Mouse (Mus musculus) heart, adult 9 months (tissue): ENCODE data around the gene Limk1.
"Not testable (repeated sequence)": the region's sequence is repeated elsewhere in the genome, so short reads cannot be mapped to it uniquely, and the experiment has no call there.

Experiments used
- DNase-seq, 2 experiments: peaks; one replicate each; pipeline ENCODE4 v3.0.0; 2022; ENCODE audit warnings: low spot score in 2 of 2

The Limk1 gene

DNA sequence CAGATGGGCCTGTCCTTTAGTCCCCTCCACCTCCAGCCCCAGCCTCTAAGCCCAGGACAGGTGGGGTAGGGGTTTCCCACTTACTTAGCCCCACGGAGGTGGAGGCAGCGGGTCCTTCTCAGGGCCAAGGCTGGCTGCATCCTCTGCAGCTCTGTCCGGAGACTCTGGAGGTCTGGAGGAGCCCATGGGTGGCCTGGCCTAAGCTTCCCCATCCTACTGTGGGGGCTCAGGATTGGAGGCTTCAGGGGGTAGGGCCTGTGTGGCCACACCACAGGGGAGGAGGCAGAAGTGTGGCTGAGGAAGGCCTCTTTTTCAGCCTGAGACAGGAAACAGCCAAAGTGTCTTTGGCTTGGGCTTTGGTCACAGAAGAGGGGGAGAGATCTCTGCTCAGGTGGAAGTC lies 10.4 kb downstream of the Limk1 start:
- peak; percentile 65 to 80 for DNase-seq

DNA sequence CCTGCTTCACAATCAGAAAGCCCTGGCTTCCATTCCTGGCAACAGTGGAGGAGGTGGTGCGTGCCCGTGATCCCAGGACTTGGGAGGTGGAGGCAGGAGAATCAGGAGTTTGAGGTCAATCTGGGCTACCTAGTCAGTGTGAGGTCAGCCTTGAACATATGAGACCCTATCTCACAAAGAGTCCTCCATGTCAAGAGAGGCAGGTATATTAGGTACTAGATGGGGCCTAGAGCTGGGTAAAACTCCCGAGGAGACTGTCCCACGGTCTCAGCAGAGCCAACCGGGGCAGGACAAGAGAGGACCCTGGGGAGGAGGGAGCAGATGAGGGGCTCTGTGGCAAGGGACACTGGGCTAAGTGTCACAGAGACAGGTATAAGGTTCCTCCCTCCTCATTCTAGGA lies 10.9 kb downstream of the Limk1 start:
- DNase-seq, result no peak

DNA sequence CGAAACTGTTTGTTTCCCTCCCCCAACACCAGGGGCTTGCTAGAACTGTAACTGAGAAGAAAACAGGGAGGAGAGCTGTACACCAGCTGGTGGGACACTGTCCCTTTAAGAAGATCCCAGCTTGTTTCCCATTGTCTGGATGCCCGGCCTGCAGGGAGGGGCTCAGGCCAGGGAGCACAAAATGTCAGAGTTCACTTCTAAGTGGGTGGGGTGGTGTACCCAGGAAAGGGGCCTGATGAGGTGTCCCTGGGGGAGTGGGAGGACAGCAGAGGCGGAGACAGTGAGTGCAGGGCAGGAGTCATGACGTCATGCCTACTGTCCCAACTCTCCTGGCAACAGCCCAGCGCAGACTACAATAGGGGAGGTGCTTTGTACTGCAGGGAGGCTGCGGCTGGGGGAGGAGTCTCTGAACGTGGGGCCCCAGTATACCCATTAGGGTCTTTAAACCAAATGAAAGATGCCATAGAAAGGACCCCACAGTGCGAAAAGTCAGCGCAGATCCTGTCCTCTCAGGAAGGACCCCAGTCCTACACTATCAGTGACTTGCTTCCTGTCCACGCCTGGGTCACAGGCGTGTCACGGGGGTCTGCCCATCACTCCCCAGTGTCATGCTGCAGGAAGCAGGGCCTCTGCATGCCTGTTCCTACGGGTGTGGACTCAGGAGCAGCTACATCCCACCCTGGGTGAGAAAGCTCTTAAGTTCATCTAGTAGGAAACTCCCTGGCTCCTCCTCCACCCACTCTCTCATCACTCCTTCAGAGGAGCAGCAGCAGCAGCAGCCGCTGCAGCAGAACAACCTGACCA lies 12.2 kb downstream of the Limk1 start:
- peak; percentile 89 for DNase-seq

DNA sequence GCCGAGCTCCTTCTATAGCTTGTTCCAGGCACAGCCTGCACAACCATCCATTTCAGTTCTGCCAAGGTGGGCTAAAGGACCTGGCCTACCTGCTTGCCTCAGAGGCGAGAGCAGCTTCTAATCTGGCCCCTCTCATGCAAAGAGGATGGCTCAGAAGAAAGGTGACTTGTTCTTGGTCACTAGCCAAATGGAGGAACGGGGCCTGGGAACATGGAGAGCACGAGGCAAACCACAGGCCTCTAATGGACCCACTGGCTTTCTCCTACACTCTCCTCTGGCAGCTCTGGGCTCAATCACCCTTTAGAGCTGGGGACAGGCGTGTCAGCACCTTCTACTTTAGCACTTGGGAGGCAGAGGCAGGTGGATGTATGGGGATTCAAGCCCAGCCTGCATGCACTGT lies 13.4 kb downstream of the Limk1 start:
- DNase-seq, result no peak

DNA sequence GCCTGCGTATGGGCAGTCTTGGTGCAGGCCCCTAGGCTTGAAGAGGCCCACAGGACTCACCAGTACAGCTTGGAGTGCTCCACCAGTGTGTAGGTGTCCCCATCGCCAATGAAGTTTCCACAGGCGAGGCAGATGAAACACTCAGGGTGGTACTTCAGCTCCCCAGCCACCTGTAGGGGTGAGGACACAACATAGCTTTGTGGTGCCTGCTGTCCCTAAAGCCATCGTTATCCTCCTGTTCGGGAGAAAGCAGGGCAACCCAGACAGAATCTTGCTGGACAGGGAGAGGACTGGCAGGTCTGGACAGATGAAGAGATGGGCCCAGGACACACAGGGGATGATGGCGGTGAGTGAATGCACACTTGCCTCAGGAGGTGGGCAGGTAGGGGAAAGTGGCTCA lies 15.8 kb downstream of the Limk1 start:
- no peak for DNase-seq

DNA sequence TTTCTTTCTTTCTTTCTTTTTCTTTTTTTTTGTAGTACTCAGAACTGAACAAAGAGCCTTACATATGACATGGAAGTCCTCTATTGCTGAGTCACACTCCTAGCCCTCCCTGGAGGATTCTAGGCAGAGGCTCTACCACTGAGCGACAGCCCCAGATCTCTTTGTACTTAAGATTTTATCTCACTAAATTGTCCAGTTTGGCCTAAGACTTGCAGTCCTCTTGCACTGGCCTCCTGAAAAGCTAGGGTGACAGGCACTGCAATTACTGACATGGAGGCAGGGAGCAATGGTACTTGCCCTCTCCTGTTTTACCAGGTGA lies 16.2 kb downstream of the Limk1 start:
- DNase-seq, result no peak

DNA sequence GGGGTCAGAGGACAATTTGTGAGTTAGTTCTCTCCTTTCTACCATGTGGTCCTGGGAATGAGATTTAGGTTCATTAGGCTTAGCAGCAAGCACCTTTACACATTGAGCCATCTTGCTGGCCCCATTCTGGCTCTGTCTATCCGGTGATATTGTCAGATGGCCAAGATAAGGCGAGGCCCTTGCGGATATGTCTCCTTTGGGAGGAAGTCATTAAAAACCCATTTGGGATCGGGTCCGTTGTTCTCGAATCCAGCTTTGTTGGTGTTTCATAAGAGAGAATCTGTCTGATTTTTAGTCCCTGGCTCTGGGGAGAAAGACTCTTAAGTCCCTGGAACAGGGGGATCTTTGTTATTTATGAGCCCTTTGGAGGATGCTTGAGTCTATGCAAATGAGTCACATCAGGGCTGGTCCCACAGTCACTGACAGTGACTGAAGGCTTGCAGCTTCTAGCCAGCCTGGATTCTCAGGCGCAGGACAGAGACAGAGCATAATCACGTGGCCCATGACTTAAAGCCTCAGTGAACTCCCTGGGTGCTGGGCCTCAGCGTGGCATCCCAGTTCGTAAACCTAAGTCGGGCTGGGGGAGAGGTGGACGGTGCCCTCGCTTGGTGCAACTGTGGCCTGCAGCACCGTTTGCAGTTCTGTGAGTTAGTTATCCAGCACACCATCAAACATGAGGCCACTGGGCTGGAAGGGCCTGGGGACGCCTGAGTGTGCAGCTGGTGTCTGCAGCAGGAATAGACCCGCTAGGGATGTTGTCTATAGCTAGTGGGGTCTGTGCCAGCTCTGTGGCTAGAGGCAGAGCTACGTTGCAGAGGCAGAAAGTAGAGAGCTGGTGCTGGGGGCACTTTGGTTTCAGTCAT lies 16.8 kb downstream of the Limk1 start:
- DNase-seq, result peak in 1 of 2 experiments; percentile 15

DNA sequence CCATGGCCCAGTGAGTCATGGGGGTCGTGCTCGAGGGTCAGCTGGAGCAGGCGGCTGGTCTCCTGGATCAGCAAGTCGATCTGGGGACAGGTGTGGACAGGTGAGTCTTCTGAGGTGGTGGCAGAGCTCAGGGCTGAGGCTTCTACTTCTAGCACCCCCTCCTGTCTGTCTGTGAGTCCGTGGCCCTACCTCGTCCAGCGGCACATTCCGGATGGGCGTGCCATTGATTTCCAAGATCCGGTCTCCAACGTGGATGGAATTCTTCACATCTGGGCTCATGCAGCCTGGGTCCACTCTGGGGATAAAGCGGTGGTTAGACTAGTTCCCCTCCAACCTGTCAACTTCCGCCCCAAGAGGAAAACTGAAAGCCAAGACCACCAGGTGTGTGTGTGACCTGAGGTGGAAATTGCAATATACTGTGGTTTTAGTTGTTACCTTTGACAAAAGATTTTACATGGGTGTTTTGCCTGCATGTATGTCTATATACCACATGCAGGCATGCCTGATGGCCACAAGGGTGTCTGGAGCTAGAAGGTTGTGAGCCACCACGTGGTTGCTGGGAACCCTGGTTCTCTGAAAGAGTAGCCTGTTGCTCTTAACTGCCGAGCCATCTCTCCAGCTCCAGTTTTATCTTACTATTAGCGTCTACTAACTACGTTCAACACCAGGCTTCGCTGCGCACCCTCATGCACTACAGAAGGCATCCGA lies 19.2 kb downstream of the Limk1 start:
- DNase-seq, result no peak

DNA sequence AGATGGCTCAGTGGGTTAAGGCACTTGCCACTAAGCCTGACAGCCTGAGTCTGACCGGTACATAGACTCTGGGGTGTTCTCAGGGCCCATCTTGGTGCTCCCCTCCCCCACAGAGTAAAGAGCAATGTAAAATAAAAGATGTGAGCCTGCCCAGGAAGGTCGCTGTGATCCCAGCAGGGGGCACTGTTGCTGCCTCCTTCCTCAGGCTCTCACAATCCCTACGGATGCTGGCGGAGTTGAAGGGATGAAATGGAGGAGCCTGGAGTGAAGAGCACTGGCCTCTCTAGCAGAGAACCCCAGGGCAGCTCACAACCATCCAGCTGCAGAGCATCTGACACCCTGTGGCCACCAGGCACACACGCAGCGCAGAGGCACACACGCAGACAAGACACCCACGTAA lies 19.9 kb downstream of the Limk1 start:
- peak in 1 of 2 experiments; percentile 21 for DNase-seq

DNA sequence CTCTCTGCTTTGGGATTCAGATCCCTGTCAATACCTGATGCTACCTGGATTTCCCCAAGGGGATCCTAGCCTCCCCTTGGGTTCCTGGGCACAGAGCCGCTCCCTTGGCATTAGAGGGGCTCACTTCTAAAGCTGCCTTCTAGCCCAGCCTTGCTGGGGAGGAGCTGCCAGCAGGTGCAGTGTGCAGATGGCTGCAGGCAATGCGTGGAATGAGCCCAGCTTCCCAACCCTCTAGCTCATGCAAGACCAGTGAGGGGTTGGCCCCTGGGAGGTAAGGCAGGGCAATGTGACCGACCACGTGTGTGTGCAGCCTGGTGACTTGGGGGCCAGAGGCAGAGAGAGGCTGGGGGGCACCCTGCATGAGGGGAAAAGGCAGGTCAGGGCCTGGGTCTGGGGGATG lies 31.7 kb downstream of the Limk1 start:
- no peak for DNase-seq

DNA sequence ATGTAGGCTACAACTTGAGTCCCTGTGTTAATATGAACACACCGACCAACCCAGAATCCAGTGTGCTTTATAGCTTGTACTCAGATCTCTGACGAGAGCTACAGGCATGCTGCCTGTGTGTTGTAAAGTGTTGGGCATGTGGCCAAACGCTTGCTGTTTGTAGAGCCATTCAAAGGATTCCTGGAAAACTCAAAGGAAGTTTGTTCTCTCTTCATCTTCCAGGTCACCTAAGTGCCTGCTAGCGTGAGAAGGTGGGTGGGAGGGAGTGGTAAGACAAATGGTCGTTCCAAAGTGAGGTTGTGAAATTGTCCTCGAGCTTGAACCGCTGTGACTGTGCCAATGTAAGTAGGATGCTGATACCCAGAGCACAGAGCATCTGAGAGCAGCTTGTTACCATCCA lies 36.4 kb downstream of the Limk1 start:
- no peak for DNase-seq

DNA sequence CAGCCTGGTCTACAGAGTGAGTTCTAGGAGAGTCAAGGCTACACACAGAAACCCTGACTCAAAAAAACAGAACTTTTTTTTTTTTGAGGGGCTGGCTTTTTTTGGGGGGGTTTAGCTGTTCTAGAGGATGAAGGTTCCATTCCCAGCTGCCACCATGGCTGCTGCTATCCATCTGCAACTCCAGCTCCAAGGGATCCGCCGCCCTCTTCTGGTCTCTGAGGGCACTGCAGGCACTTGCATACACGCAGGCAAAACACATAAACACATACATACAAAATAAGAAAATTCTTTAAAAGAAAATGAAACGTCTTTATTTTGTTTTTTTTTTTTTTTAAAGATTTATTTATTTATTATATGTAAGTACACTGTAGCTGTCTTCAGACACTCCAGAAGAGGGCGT lies 37.5 kb downstream of the Limk1 start:
- DNase-seq, result peak in 1 of 2 experiments; percentile 26

DNA sequence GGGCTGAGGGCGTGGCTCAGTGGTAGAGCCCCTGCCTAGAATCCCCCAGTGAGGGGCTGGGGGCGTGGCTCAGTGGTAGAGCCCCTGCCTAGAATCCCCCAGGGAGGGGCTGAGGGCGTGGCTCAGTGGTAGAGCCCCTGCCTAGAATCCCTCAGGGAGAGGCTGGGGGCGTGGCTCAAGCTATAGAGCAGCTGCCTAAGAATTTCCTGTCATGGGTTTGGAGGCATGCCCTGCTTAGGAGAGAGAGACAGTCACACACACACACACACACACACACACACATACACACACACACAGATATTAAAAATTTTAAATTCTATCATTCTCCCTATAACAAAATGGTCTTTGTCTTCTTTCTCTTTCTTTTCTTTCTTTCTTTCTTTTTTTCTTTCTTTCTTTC lies 39.4 kb downstream of the Limk1 start:
- DNase-seq, result not testable (repeated sequence)

DNA sequence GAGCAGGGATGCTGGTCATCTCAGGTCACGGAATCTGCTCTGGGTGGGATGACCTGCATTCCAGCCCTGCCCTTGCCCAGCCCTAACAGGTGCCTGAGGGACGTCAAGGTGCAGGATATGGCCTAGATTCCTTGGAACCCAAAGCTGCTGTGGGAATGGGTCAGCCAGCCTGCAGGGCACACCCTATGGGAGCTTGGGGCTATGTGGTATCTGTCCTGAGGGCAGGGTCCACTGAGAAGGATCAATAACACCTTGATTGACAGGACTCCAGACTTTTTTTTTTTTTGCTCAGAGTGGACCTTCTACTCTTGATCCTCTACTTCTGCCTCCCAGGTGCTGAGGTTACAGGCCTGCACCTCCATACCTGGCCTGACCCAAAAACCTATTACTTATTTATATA lies 41.0 kb downstream of the Limk1 start:
- no peak for DNase-seq

DNA sequence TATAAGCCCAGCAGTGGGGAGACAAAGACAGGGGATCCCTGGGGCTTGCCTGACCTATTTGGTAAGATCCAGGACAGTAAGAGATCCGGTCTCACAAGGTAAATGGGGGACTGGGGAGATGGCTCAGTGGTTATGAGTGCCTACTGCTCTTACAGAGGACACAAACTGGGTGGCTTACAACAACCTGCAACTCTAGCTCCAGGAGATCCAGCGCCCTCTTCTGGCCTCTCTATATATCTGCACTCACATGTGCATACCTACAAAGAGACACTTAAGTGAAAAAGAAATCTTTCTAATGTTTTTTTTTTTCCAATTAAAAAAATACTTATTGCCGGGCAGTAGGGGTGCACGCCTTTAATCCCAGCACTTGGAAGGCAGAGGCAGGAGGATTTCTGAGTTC lies 41.9 kb downstream of the Limk1 start:
- no peak for DNase-seq

DNA sequence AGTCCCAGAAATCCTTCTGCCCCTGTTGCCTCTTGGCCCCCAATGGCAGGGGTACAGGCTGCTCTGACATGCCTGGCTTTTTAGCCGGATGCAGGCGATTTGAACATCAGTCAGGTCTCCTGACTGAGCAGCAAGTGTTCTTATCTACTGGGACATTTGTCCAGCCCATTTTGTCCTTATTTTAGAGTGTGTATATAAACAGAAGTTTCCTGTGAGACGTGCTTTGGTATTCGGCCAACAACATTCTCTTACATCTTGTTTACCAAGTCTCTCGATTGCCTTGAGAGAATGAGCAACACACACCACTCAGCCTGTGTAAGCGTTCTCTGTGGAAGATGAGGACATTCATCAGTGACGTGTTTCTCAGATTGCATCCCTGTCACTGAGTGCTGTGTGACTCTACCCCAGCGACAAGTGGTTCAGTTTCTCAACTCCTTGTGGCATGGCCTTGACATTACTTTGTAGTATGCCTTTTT lies 43.7 kb downstream of the Limk1 start:
- peak; percentile 54 to 72 for DNase-seq

DNA sequence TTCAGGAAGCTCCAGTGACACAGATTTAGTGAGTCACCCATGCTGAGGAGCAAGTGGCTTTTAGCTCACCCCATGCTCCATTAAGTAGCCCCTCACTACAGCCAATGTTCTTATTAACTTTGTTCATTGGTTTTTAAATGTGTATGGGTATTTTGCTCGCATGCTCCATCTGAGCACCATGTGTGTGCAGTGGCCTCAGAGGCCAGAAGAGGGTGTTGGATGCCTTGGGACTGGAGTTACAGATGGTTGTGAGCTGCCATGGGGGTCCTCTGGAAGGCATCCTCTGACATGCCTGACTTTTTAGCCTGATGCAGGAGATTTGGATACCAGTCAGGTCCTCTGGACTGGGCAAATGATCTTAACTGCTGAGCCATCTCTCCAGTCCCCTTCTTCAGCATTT lies 44.3 kb downstream of the Limk1 start:
- DNase-seq, result no peak

DNA sequence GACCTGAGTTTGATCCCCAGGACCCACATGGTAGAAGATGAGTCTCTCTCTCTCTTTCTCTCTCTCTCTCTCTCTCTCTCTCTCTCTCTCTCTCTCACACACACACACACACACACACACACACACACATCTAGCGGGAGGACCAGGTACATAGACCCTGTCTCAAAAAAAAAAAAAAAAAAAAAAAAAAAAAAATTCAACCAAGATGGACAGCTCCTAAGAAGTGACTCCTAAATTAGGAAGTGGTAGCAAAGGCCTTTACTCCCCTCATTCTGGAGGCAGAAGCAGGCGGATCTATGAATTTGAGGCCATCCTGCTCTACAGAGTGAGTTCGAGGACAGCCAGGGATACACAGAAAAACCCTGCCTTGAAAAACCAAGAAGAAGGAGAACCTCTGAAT lies 48.0 kb downstream of the Limk1 start:
- no peak for DNase-seq

DNA sequence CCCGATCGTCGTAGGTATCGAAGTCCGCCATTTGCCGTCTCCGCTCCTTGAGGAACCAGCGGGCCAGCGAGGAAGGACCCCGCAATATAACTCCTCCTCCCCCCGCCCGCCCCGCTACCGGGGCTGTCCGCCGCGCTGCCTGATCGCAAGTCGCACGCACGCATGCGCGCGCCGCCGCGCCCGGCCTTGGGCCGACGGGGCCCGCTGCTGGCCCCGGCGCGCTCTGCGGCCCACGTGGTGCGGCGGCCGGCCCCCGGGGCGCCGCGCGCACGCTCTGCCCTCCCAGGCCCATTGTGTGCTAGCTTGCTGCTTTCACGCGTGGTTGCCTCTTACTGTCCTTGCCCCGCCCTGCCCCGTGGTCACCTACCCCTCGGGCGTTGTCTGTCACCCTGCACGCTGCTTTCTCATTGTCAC lies 49.1 kb downstream of the Limk1 start, which contains the start of gene Eif4h:
TSS of gene Eif4h (minus strand) at position 222 of the 414 bp plus-strand sequence.
- DNase-seq, result peak; percentile 96 to 97

DNA sequence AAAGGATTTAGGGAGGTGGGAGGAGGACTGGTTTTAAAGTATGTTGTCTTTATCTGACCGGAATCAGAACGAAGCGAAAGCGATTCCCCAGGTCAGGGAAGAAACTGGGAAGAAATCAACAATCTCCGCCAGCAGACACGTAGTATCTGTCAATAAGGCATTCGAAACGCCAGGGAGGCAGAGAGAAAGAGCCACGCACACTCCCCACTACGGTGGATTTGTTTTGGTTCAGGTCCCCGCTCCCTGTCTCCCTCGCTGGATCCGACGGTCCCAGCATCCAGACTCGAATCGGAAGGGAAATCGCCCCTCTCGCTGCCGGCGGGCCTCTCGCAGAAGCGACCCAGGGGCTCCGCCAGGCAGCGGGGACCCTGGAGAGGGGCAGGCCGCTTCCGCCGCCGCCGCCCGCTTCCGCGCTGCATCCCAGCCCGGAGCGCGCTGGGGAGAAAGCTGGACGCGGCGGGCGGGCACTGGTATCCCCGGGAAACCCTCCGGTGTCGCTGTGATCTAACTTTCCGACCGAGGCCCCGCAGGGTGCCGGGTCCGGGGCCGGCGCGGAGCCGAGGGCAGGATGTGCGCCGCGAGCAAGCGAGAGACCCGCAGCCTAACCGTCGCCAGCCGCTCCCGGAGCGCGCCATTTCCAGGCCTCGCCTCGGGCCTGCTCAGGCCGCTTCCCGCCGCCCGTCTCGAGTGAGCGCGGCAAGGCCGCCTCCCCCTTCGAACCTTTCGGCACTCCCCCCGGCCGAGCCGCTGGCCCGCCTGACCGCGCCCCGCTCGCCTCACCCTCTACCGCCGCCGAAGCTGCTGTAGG lies 49.7 kb downstream of the Limk1 start:
- no peak for DNase-seq

DNA sequence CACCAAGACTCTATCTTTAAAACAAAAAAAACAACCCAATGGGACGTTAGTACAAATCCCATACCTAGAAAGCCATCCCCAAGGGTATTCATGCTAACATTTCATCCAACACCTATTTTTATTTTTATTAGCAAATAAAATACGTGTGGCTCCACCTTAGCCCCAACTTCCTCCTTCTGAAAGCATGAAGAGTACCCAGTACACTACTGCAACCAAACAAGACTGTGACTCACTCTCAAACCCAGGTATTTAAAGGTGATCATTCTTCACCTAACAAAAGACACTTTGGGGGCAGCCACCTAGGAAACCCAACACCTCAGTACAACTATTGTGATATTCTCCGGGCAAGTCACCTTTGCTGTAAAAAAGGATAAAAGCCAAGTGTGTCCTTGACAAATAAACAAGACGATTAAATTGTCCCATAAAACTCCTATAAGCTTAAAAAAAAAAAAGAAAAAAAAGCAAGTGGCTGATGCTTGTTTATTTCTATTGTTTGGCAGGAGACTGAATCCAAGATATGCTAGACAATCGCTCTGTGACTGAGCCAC lies 50.5 kb downstream of the Limk1 start:
- DNase-seq, result no peak
